Comparison of ENCODE assay signal across 11 mouse cellular contexts in genomic region chr1:133247189-133247588, GRCm38 (mm10).
DNase-seq lines count a peak whose midpoint lies in the region; ATAC-seq and TF ChIP-seq lines count a peak whose summit lies in the region.
"Had no signal": no experiment of that assay in that cellular context is flagged by ENCODE, and none has a peak within 500 bp of the region (broad histone marks: within the 10 kb centered on the region; RNA-seq: fewer than 3 reads in every experiment).

No protein-coding gene starts in this region.

- TF ChIP-seq EP300 in heart, postnatal 0 days (IDR thresholded peaks at IDR 0.05; ENCODE audit: low read depth) = no peak

- WGBS in forebrain, embryonic 13.5 days = 74% methylated on average over 5 of the region's 5 CpGs
- 78% methylated on average over 5 of the region's 5 CpGs for WGBS in forebrain, embryonic 11.5 days
- 60% methylated on average over 5 of the region's 5 CpGs for WGBS in kidney, adult 2 months
- 43% methylated on average over 5 of the region's 5 CpGs for WGBS in heart, postnatal 0 days
- WGBS in neural tube, embryonic 14.5 days = 60% methylated on average over 5 of the region's 5 CpGs

- no peaks in the 10 kb centered on the region for H3K36me3 ChIP-seq in forebrain, embryonic 13.5 days (ENCODE audit: poor library complexity, severe bottlenecking)
- H3K36me3 ChIP-seq in forebrain, embryonic 11.5 days (ENCODE audit: control insufficient read depth, insufficient read depth, low read length) = no peaks in the 10 kb centered on the region
- H3K36me3 ChIP-seq in kidney, adult 2 months (ENCODE audit: control insufficient read depth, insufficient read depth, low read length) = no peaks in the 10 kb centered on the region
- H3K36me3 ChIP-seq in heart, postnatal 0 days (replicated peaks; ENCODE audit: control insufficient read depth, insufficient read depth, low read length) = no peaks in the 10 kb centered on the region
- no peaks in the 10 kb centered on the region for H3K36me3 ChIP-seq in neural tube, embryonic 14.5 days (ENCODE audit: control insufficient read depth, insufficient read depth, low read length)

- DNase-seq in forebrain, embryonic 11.5 days (ENCODE audit: low spot score) = no peak
- DNase-seq in kidney, adult 2 months = no peak
- DNase-seq in kidney, postnatal 14 days = no peak
- DNase-seq in heart, postnatal 0 days (ENCODE audit: low spot score) = no peak
- no peak for DNase-seq in thymus, postnatal 4 days
- no peak for DNase-seq in MN1 (ENCODE audit: low spot score)
- DNase-seq: cerebellum, adult 18-20 months; lung, adult 2 months; right cerebral cortex, postnatal 4 days had no signal

- no peak overlapping the region for H3K27ac ChIP-seq in forebrain, embryonic 13.5 days
- no peak overlapping the region for H3K27ac ChIP-seq in forebrain, embryonic 11.5 days (ENCODE audit: low read depth, low read length)
- peak overlapping the region; percentile 3 for H3K27ac ChIP-seq in kidney, adult 2 months (ENCODE audit: insufficient read depth, low read depth, low read length)
- H3K27ac ChIP-seq in heart, postnatal 0 days (ENCODE audit: low read depth) = 0 out of 2 replicates have a peak overlapping the region, but pooled peaks have one; percentile 75
- H3K27ac ChIP-seq in neural tube, embryonic 14.5 days (ENCODE audit: low read depth, low read length) = no peak overlapping the region

- H3K4me3 ChIP-seq in forebrain, embryonic 13.5 days = no peak overlapping the region
- no peak overlapping the region for H3K4me3 ChIP-seq in forebrain, embryonic 11.5 days (ENCODE audit: low read depth, low read length)
- H3K4me3 ChIP-seq in kidney, adult 2 months (ENCODE audit: insufficient read depth, low read depth, low read length) = peak overlapping the region; percentile 13
- H3K4me3 ChIP-seq in heart, postnatal 0 days (ENCODE audit: low read depth, low read length) = no peak overlapping the region
- H3K4me3 ChIP-seq in neural tube, embryonic 14.5 days (ENCODE audit: low read depth, low read length) = no peak overlapping the region

- TF ChIP-seq POLR2A in kidney, adult 2 months (IDR thresholded peaks at IDR 0.05; ENCODE audit: low read depth, low read length) = no peak

- H3K4me1 ChIP-seq in forebrain, embryonic 13.5 days = peaks cover 47% of the 10 kb centered on the region
- peaks cover 14% of the 10 kb centered on the region; the same call in 1 of the 2 replicates for H3K4me1 ChIP-seq in forebrain, embryonic 11.5 days (replicated peaks; ENCODE audit: control insufficient read depth, insufficient read depth, low read length)
- peaks cover 31% of the 10 kb centered on the region for H3K4me1 ChIP-seq in kidney, adult 2 months (ENCODE audit: control insufficient read depth, insufficient read depth, low read length)
- H3K4me1 ChIP-seq in heart, postnatal 0 days (ENCODE audit: control insufficient read depth, insufficient read depth) = peaks cover 64% of the 10 kb centered on the region
- H3K4me1 ChIP-seq in neural tube, embryonic 14.5 days (ENCODE audit: control insufficient read depth, insufficient read depth, low read length) = peaks cover 31% of the 10 kb centered on the region

- no peak for ATAC-seq in forebrain, embryonic 13.5 days
- ATAC-seq in forebrain, embryonic 11.5 days (replicated peaks; ENCODE audit: low FRiP score) = no peak
- no peak for ATAC-seq in heart, postnatal 0 days (ENCODE audit: insufficient read depth, low read depth)
- no peak for ATAC-seq in neural tube, embryonic 14.5 days (ENCODE audit: low read depth)

- no peak overlapping the region for H3K9ac ChIP-seq in forebrain, embryonic 13.5 days
- no peak overlapping the region for H3K9ac ChIP-seq in forebrain, embryonic 11.5 days (ENCODE audit: low read length)
- H3K9ac ChIP-seq in heart, postnatal 0 days (replicated peaks; ENCODE audit: low read depth, low read length) = no peak overlapping the region
- no peak overlapping the region for H3K9ac ChIP-seq in neural tube, embryonic 14.5 days (replicated peaks; ENCODE audit: low read depth, low read length)

- no peaks in the 10 kb centered on the region for H3K9me3 ChIP-seq in forebrain, embryonic 13.5 days (replicated peaks)
- H3K9me3 ChIP-seq in forebrain, embryonic 11.5 days (ENCODE audit: control insufficient read depth, low read length) = no peaks in the 10 kb centered on the region
- no peaks in the 10 kb centered on the region for H3K9me3 ChIP-seq in heart, postnatal 0 days (replicated peaks; ENCODE audit: control insufficient read depth, low read length)
- no peaks in the 10 kb centered on the region for H3K9me3 ChIP-seq in neural tube, embryonic 14.5 days (ENCODE audit: control insufficient read depth, low read length)

- TF ChIP-seq CTCF in kidney, adult 2 months (conservative IDR thresholded peaks at IDR 0.05; ENCODE audit: insufficient read depth, insufficient read length, low read depth, low read length) = no peak
- TF ChIP-seq CTCF in heart, postnatal 0 days (IDR thresholded peaks at IDR 0.05; ENCODE audit: low read depth) = no peak

- no peaks in the 10 kb centered on the region for H3K27me3 ChIP-seq in forebrain, embryonic 13.5 days
- no peaks in the 10 kb centered on the region for H3K27me3 ChIP-seq in forebrain, embryonic 11.5 days (ENCODE audit: control insufficient read depth, insufficient read depth, low read length)
- H3K27me3 ChIP-seq in kidney, adult 2 months (replicated peaks; ENCODE audit: control insufficient read depth, insufficient read depth, low read length) = no peaks in the 10 kb centered on the region
- H3K27me3 ChIP-seq in heart, postnatal 0 days (ENCODE audit: control insufficient read depth, insufficient read depth, low read length) = no peaks in the 10 kb centered on the region
- H3K27me3 ChIP-seq in neural tube, embryonic 14.5 days (ENCODE audit: control insufficient read depth, insufficient read depth, low read length) = no peaks in the 10 kb centered on the region

- H3K4me2 ChIP-seq in forebrain, embryonic 13.5 days = peak overlapping the region; percentile 33; the same call in 1 of the 2 replicates
- no peak overlapping the region for H3K4me2 ChIP-seq in forebrain, embryonic 11.5 days (ENCODE audit: low read depth, low read length, severe bottlenecking)
- H3K4me2 ChIP-seq in heart, postnatal 0 days (ENCODE audit: low read depth, low read length) = peak overlapping the region; percentile 46; the same call in 1 of the 2 replicates
- H3K4me2 ChIP-seq in neural tube, embryonic 14.5 days (ENCODE audit: low read depth, low read length) = peak overlapping the region; percentile 35; the same call in 1 of the 2 replicates

Comparison
In these comparisons a context has a peak if more than half of its experiments do, and no peak if none do; other contexts are left out.
1. H3K27ac ChIP-seq: peak in kidney, adult 2 months (single experiment) and heart, postnatal 0 days (single experiment); none in forebrain, embryonic 13.5 days (single experiment), forebrain, embryonic 11.5 days (single experiment) and neural tube, embryonic 14.5 days (single experiment).